Mouse (Mus musculus) gastrocnemius, postnatal 10 days (tissue): ENCODE data around the gene Mrpl27. TPM values are rescaled to one million over a fixed set of nuclear protein-coding genes. Genes with fewer than 3 reads are reported as not detected.
A peak's percentile ranks its signal among the peaks of the same experiment; 100 is the strongest.
"Not testable (repeated sequence)": the region's sequence is repeated elsewhere in the genome, so short reads cannot be mapped to it uniquely, and the experiment has no call there.

Experiments
- DNase-seq: peaks from one replicate; pipeline ENCODE4 v3.0.0; 2021; ENCODE audit warnings: mixed read lengths
- total RNA-seq, 2 experiments: library from RNA; stranded (reverse); gene quantifications; 2 replicates each; pipeline ENCODE4 v1.2.3; 2021

Gene Mrpl27
- total RNA-seq, 2 experiments from 2014 or later, result 50.2 to 63.1 TPM

- DNase-seq, result no peak
These were observed 11.7 kb downstream of the Mrpl27 start for GRCm38 (mm10) chr11:94665281-94665680.

DNA sequence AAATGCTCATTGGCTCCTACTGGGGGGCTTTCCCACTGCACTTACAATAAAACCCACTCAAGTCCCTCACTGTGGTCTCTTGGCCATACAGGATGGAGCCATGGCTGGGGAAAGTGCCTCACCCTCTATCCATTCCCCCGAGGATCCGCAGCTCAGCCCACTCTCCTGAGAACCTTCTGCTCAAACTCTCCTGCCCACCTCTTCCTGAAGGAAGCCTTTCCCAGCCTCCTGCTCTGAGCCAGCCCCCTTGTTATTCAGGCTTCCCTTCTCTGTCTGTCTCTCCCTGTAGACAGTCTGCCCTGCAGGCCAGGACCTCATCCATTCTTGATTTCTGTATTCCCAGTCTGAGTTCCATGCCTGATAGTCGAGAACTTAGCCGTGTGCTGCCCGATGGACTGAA, 21.4 kb downstream of the Mrpl27 start:
- DNase-seq, result no peak

DNA sequence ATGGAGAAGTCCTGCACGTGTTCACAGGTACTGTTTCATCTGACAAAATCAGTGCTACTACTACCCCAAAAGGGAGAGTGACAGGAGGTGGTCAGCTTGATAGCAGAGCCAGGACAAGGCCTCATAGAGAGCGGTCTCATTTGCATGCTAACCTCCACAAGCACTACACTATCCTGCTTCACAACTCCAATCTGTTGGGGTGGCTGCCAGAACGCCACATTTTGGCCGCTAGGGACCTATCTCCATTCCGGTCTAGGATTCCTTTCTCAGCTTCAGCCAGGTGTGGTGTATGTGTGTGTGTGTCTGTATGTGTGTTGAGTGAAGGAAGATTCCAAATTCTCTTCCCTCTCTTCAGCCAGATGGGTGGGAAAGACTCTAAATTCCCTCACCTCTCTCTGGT, 21.9 kb downstream of the Mrpl27 start:
- no peak for DNase-seq

DNA sequence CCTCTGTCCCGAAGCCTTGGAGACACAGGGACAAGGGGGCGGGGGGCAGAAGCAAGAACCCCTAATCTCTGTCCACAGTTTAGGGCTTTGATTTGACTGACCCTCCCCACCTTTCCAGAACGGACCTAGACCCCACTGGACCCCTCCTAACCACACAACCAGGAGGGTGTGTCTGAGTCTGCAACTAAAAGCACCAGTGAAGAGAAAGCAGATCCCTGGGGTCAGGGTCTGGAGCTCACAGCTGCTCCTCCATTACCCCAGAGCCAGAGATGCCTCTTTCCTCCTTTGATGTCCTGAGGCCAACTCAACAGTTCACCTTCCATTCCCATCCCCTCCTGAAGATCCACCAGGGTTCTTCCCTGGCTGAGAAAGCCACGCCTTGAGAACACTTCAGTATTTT, 22.7 kb downstream of the Mrpl27 start:
- DNase-seq, result no peak

- peak; percentile 92 for DNase-seq
These were observed 23.4 kb downstream of the Mrpl27 start, which contains the start of gene Xylt2 for GRCm38 (mm10) chr11:94676754-94677606. TSS of gene Xylt2 (minus strand) at chr11:94677515.

DNA sequence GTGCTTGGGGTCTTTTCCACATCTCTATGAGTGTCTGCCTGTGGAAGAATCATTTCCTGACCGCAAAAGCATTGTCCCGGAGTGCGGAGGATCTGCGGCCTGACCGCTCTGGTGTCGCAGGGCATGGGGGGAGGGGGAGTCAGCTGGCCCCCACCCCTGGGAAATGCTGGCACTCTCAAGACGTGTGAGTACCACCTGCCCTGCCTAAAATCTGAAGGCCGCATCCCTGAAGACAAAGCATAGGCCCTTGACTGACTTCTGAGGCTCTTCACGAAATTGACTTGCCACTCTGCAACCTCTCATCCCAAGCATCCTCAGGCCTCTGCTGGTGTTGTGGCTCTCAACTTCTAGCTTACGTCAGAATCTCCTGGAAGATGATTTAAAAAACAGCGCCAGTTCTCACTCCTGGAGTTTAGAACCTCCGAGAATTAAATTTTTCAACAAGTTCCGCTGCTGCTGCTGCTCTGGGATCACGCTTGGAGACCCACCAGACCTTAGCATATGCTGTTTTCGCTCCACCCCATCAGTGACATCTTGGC, 24.1 kb downstream of the Mrpl27 start:
- no peak for DNase-seq

DNA sequence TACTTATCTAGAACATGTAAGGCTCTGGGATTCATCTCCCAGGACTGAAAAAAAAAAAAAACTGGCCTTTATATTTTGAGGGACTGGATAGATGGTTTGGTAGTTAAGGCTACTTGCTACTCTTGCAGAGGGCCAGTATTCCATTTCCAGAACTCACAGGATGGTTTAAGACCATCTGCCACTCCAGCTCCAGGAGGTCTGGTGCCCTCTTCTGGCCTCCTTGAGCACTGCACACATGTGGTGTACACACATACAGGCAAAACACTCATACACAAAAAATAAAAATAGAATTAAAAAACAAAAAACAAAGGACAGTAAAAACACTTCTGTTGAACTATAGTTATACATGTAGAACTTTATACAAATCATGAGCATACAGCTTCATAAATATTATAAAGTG, 27.1 kb downstream of the Mrpl27 start:
- no peak for DNase-seq

DNA sequence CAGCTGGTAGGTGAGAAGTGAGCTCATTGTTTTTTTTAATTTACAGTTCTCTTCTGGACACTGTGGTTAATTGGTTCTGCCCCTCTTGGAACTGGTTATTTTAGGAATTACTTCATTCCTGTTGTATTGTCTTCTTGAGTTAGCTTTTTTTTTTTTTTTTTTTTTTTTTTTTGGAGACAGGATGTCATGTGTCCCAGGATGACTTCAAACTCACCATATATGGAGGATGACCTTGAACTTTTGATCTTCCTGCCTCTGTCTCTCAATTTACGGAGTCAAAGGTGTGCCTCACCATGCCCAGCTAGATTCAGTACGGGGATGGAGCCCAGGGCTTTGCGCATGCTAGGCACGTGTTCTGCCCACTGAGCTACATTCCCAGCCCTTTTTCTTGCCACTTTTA, 28.1 kb downstream of the Mrpl27 start:
- DNase-seq, result no peak

GRCm38 (mm10) chr11:94682427-94682826, 28.9 kb downstream of the Mrpl27 start:
- DNase-seq, result no peak

- DNase-seq, result no peak
These were observed 33.6 kb downstream of the Mrpl27 start for GRCm38 (mm10) chr11:94687178-94687577.

GRCm38 (mm10) chr11:94692502-94692901, 38.9 kb downstream of the Mrpl27 start:
- DNase-seq, result not testable (repeated sequence)

- no peak for DNase-seq
These were observed 41.9 kb downstream of the Mrpl27 start for GRCm38 (mm10) chr11:94695508-94695907.

- DNase-seq, result no peak
These were observed 43.6 kb downstream of the Mrpl27 start for GRCm38 (mm10) chr11:94697140-94697539.

- no peak for DNase-seq
These were observed 44.3 kb downstream of the Mrpl27 start for GRCm38 (mm10) chr11:94697703-94698464.

- no peak for DNase-seq
These were observed 45.8 kb downstream of the Mrpl27 start for GRCm38 (mm10) chr11:94699399-94699798.

- no peak for DNase-seq
These were observed 48.0 kb downstream of the Mrpl27 start for GRCm38 (mm10) chr11:94701401-94702215.

DNA sequence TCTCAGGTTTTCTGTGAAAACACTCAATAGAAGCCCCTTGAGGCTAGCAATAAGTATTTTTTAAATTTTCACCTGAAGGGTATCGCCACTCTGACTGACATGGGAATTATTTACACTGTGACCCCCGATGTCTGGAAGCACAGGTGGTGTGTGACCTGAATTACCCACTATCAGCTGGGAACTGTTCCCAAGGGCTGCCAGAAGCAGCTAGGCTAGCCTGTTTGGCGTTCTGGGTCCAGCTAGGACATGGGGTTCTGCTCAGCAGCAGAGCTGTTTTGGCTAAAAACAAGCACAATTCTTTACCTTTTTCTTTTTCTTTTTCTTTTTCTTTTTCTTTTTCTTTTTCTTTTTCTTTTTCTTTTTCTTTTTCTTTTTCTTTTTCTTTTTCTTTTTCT, 48.6 kb downstream of the Mrpl27 start:
- no peak for DNase-seq

- no peak for DNase-seq
These were observed 50.5 kb downstream of the Mrpl27 start for GRCm38 (mm10) chr11:94704020-94704419.

DNA sequence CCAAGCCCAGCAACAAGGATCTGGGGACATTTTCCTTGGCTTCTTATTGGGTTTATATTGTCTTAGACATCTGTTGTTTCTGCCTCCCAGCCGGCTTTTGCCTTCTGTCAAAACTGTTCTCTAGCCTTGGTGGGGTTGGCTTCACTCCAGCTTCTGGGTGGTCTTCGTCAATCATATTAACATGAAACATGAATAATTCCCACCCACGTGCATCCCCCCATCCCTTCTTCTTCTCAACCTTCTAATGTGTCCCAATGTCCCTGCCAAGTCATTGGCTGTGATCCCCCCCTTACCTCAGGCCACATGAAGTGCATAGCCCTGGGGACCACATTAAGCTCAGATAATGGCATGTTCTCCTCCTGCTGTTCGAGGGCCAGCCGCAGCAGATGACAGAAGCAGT, 50.9 kb downstream of the Mrpl27 start, which contains the start of gene Gm11541:
Gene Gm11541, minus strand, starts transcription at position 28 of the 400 bp plus-strand sequence.
- DNase-seq, result no peak
